Mouse (Mus musculus): ENCODE results near the gene Skp2. TPM values are rescaled to one million over a fixed set of nuclear protein-coding genes. Genes with fewer than 3 reads are reported as not detected.
"Not testable (repeated sequence)": the region's sequence is repeated elsewhere in the genome, so short reads cannot be mapped to it uniquely, and the experiment has no call there.

Gene Skp2
- 17.2 and 23.8 TPM in 2 replicates for polyA plus RNA-seq (2015; fragmentation: Nextera tagmentation; extraction: Ambion mirVana)

GRCm38 (mm10) chr15:9155325-9155724 is at the start of gene Skp2:
Gene Skp2 (minus strand): TSS chr15:9155425.
- Histone ChIP-seq H3K27ac (replicated peaks) (no peak within 1 kb of the TSS), H3K9me3 (replicated peaks) (no peaks in the 10 kb centered on the region), H3K4me1 (no peaks in the 10 kb centered on the region), H3K9ac (replicated peaks) (no peak within 1 kb of the TSS), H3K4me3 (replicated peaks) (no peak within 1 kb of the TSS), H3K4me2 (no peak within 1 kb of the TSS), H3K36me3 (peaks cover 57% of the 10 kb centered on the region), H3K27me3 (replicated peaks) (no peaks in the 10 kb centered on the region)
- ATAC-seq (ENCODE audit: low FRiP score), result no peak

- no peaks in the 10 kb centered on the region for H3K9me3 ChIP-seq (replicated peaks)
- ATAC-seq (ENCODE audit: low FRiP score), result no peak
- 68% methylated on average over 6 of the region's 6 CpGs for WGBS
- no peak overlapping the region for H3K9ac ChIP-seq (replicated peaks)
- H3K36me3 ChIP-seq, result peaks cover 14% of the 10 kb centered on the region
- H3K27ac ChIP-seq (replicated peaks), result no peak overlapping the region
- H3K27me3 ChIP-seq (replicated peaks), result no peaks in the 10 kb centered on the region
- no peaks in the 10 kb centered on the region for H3K4me1 ChIP-seq
- no peak overlapping the region for H3K4me3 ChIP-seq (replicated peaks)
- H3K4me2 ChIP-seq, result no peak overlapping the region
These were observed 43.2 kb upstream of the Skp2 start for GRCm38 (mm10) chr15:9198421-9198820.

DNA sequence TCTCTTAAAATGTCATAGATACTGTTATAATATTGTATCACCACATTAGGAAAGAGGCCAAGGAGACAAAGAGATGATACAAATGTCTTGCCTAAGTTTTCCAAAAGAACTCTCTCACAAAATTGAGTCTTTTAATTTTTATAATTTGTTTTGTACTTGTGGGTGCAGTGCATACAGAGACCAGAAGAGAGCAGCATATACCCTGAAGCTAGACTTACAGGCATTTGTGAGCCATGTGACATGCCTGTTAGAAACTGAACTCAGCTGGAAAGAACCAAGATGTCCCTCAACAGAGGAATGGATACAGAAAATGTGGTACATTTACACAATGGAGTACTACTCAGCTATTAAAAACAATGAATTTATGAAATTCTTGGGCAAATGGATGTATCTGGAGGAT is 37.5 kb upstream of the Skp2 start:
- not testable (repeated sequence) for H3K4me2 ChIP-seq; H3K27ac ChIP-seq (replicated peaks); H3K9ac ChIP-seq (replicated peaks); H3K9me3 ChIP-seq (replicated peaks); H3K4me1 ChIP-seq; H3K27me3 ChIP-seq (replicated peaks); ATAC-seq (ENCODE audit: low FRiP score); H3K4me3 ChIP-seq (replicated peaks)
- peaks cover 38% of the 10 kb centered on the region for H3K36me3 ChIP-seq

DNA sequence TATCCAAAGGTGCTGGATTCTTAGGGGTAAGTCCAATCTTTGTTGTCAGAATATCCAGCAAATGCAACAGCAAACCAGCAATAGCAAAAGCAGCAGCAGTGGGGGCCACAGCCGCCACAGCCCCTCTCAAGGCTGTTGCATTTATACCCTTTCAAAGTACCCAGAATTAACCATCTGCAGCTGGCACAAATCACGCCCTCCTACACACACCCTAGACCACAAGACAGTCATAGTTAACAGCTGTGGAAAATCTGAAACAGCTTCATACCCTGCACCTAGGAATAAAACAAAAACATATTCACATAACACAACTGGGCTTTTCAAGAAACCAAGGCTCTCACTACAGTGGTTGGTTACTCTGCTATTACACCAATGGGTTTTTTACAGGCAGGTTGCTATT is 34.6 kb upstream of the Skp2 start:
- H3K27me3 ChIP-seq (replicated peaks), result no peaks in the 10 kb centered on the region
- H3K4me2 ChIP-seq, result no peak overlapping the region
- no peaks in the 10 kb centered on the region for H3K4me1 ChIP-seq
- no peaks in the 10 kb centered on the region for H3K9me3 ChIP-seq (replicated peaks)
- peaks cover 38% of the 10 kb centered on the region for H3K36me3 ChIP-seq
- ATAC-seq (ENCODE audit: low FRiP score), result no peak
- H3K27ac ChIP-seq (replicated peaks), result no peak overlapping the region
- no peak overlapping the region for H3K4me3 ChIP-seq (replicated peaks)
- no peak overlapping the region for H3K9ac ChIP-seq (replicated peaks)
- WGBS, result 92% methylated on average over 2 of the region's 2 CpGs

DNA sequence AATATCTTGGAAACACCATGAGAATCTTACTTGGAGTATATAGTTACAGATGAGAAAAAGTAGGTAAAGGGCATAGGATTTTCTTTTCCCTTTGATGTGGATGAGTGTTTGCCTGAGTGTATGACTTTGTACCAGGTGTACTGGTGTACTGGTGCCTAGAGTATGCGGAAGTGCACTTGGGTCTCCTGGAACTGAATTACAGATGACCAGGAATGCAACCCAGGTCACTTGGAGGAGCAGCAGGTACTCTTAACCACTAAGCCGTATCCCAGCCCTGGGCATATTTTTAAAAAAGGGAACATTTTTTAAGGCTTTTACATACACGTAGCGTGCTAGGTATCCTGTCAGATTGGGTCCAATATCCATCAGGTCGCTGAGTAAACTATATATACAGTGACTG is 28.8 kb upstream of the Skp2 start:
- no peaks in the 10 kb centered on the region for H3K27me3 ChIP-seq (replicated peaks)
- no peak overlapping the region for H3K9ac ChIP-seq (replicated peaks)
- no peak overlapping the region for H3K27ac ChIP-seq (replicated peaks)
- H3K9me3 ChIP-seq (replicated peaks), result no peaks in the 10 kb centered on the region
- H3K4me2 ChIP-seq, result no peak overlapping the region
- ATAC-seq (ENCODE audit: low FRiP score), result no peak
- 97% methylated on average over 5 of the region's 5 CpGs for WGBS
- H3K4me3 ChIP-seq (replicated peaks), result no peak overlapping the region
- peaks cover 37% of the 10 kb centered on the region for H3K36me3 ChIP-seq
- no peaks in the 10 kb centered on the region for H3K4me1 ChIP-seq

DNA sequence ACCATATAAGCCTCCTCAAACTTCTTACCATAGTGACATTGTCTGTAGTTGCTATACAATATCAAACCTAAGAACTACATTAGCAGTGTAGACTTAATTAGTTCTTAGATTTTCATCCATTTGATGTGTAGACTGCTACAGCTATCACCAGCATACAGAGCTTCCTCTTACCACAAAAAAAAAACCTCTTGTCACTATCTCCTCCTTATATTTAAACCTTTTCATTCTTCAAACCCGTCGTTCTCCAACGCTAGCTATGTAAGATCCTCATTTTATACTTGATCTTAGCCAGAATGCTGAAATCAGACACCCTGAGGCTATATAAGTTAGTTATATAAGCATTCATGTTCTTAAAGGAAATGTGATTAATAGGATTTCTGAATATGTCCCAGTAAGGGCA is 21.8 kb upstream of the Skp2 start:
- Histone ChIP-seq H3K9me3 (replicated peaks) (no peaks in the 10 kb centered on the region), H3K4me3 (replicated peaks) (no peak overlapping the region), H3K27me3 (replicated peaks) (no peaks in the 10 kb centered on the region), H3K36me3 (peaks cover 38% of the 10 kb centered on the region), H3K4me2 (no peak overlapping the region), H3K4me1 (no peaks in the 10 kb centered on the region), H3K27ac (replicated peaks) (no peak overlapping the region), H3K9ac (replicated peaks) (no peak overlapping the region)
- 98% methylated on average over 3 of the region's 3 CpGs for WGBS
- no peak for ATAC-seq (ENCODE audit: low FRiP score)

- Histone ChIP-seq H3K4me1 (no peaks in the 10 kb centered on the region), H3K4me3 (replicated peaks) (no peak overlapping the region), H3K4me2 (no peak overlapping the region), H3K27me3 (replicated peaks) (no peaks in the 10 kb centered on the region), H3K27ac (replicated peaks) (no peak overlapping the region), H3K9me3 (replicated peaks) (no peaks in the 10 kb centered on the region), H3K9ac (replicated peaks) (no peak overlapping the region), H3K36me3 (peaks cover 47% of the 10 kb centered on the region)
- no peak for ATAC-seq (ENCODE audit: low FRiP score)
- WGBS, result 57% methylated on average over 6 of the region's 6 CpGs
These were observed 8.9 kb upstream of the Skp2 start for GRCm38 (mm10) chr15:9164125-9164524.

DNA sequence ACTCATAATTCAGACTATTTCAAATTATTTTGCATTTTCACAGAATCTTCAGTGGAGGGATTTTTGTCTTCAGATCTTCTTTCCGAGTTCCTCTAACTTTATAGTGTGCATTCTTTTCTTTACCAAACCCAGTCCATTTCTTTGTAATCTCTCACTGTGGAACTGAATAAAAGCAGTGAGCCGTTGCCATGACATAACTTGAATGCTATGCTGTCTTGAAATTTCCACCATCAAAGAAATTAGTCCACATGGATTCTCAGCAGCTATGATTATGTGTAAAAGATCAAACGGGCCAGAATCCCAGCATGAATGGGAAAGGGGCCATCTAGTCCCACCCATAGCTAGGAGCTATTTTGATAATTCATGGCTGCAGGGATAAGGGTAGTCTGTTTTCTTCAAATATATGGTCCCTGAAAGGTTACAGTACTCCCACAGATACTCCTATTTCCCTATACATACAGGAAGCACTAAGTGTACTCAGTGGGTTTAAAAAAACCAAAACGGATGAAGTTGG is 7.4 kb upstream of the Skp2 start:
- Histone ChIP-seq H3K36me3 (peaks cover 45% of the 10 kb centered on the region), H3K9me3 (replicated peaks) (no peaks in the 10 kb centered on the region)
- ATAC-seq (ENCODE audit: low FRiP score), result no peak

GRCm38 (mm10) chr15:9140684-9141171 is 14.5 kb downstream of the Skp2 start:
- Histone ChIP-seq H3K4me1 (peaks cover 24% of the 10 kb centered on the region), H3K27me3 (replicated peaks) (no peaks in the 10 kb centered on the region), H3K4me3 (replicated peaks) (peak overlapping the region; percentile 93), H3K9me3 (replicated peaks) (no peaks in the 10 kb centered on the region), H3K36me3 (peaks cover 16% of the 10 kb centered on the region), H3K27ac (replicated peaks) (peak overlapping the region; percentile 92), H3K9ac (replicated peaks) (peak overlapping the region; percentile 95), H3K4me2 (peak overlapping the region; percentile 81)
- ATAC-seq (ENCODE audit: low FRiP score), result peak; percentile 87
- WGBS, result under 1% methylated on average over 37 of the region's 37 CpGs

More for the DNA sequence above, 7.4 kb upstream of the Skp2 start:
- H3K4me3 ChIP-seq (replicated peaks), result no peak overlapping the region
- no peak overlapping the region for H3K27ac ChIP-seq (replicated peaks)
- H3K4me2 ChIP-seq, result no peak overlapping the region
- WGBS, result 76% methylated on average over 4 of the region's 4 CpGs
- H3K4me1 ChIP-seq, result no peaks in the 10 kb centered on the region
- no peaks in the 10 kb centered on the region for H3K27me3 ChIP-seq (replicated peaks)
- no peak overlapping the region for H3K9ac ChIP-seq (replicated peaks)

- peak within 1 kb of the TSS; percentile 95 for H3K9ac ChIP-seq (replicated peaks)
- H3K27me3 ChIP-seq (replicated peaks), result no peaks in the 10 kb centered on the region
- peak within 1 kb of the TSS; percentile 92 for H3K27ac ChIP-seq (replicated peaks)
- H3K36me3 ChIP-seq, result peaks cover 16% of the 10 kb centered on the region
- H3K4me3 ChIP-seq (replicated peaks), result peak within 1 kb of the TSS; percentile 93
- H3K4me1 ChIP-seq, result peaks cover 26% of the 10 kb centered on the region
- peak; percentile 99 for ATAC-seq (ENCODE audit: low FRiP score)
- under 1% methylated on average over 34 of the region's 34 CpGs for WGBS
- peak within 1 kb of the TSS; percentile 81 for H3K4me2 ChIP-seq
- no peaks in the 10 kb centered on the region for H3K9me3 ChIP-seq (replicated peaks)
These were observed 15.0 kb downstream of the Skp2 start, which contains the start of gene Lmbrd2 for GRCm38 (mm10) chr15:9140252-9140680. Gene Lmbrd2 (plus strand): TSS chr15:9140550.

DNA sequence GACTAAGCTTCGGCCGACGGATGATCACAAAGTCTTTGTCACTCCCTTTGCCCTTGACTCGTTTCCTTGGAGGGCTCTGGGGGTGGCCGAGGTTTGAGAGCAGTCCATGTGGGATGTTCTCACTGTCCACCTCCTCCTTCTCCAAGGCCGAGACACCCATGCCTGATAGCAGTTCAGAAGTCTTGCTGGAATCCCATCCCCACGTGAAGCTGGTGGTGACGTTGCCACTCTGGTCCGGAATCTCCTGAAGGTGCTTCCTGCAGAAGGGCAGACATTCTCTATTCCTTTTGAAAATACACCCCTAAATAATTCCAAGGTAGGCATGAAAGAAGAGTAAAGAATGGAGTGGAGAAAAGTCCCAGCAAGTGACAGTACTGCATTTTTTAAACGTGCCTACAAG is 15.8 kb downstream of the Skp2 start:
- Histone ChIP-seq H3K27me3 (replicated peaks) (no peaks in the 10 kb centered on the region), H3K9me3 (replicated peaks) (no peaks in the 10 kb centered on the region), H3K4me2 (peak overlapping the region; percentile 81), H3K4me1 (peaks cover 30% of the 10 kb centered on the region), H3K9ac (replicated peaks) (peak overlapping the region; percentile 95), H3K4me3 (replicated peaks) (peak overlapping the region; percentile 93), H3K36me3 (peaks cover 16% of the 10 kb centered on the region), H3K27ac (replicated peaks) (no peak overlapping the region)
- WGBS, result 26% methylated on average over 10 of the region's 10 CpGs
- no peak for ATAC-seq (ENCODE audit: low FRiP score)

DNA sequence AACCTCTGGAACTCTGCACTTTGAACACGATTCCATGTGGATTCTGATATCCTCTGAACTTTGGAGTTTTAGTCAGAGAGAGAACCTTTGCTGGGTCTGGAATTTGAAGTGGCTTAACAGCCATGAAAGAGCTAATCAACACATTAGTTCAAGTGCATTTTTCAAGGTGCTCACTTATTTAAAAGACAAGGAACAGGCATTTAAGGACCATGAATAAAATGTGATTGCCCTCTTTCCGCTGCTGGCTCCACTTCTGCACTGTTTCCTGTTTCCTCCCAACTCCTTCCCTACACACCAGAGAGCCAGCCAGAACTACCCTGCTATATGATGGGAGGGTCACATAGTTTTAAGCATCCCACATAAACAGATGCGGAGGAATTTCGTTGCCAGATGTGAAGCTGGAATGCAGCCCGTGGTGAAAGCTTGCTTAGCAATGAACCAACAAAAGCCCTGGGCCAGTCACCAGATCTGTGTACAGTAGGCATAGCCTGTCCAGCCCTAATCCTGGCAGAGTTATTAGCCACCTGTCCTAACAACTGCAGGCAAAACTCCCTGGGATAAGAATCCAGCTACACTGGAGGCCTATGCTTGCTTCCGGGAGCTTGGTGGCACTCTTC is 20.2 kb downstream of the Skp2 start:
- H3K9ac ChIP-seq (replicated peaks), result no peak overlapping the region
- H3K4me2 ChIP-seq, result no peak overlapping the region
- ATAC-seq (ENCODE audit: low FRiP score), result no peak
- H3K9me3 ChIP-seq (replicated peaks), result no peaks in the 10 kb centered on the region
- peaks cover 41% of the 10 kb centered on the region for H3K4me1 ChIP-seq
- H3K36me3 ChIP-seq, result peaks cover 21% of the 10 kb centered on the region
- H3K4me3 ChIP-seq (replicated peaks), result no peak overlapping the region
- WGBS, result 77% methylated on average over 6 of the region's 6 CpGs
- H3K27me3 ChIP-seq (replicated peaks), result no peaks in the 10 kb centered on the region
- no peak overlapping the region for H3K27ac ChIP-seq (replicated peaks)

All from neural tube, embryonic 15.5 days (tissue).